Mouse (Mus musculus) CH12.LX (cell line): Measurements from ENCODE around the gene Rpl32. TPM values are rescaled to one million over a fixed set of nuclear protein-coding genes. Genes with fewer than 3 reads are reported as not detected.

Experiments used
- DNase-seq: peaks from one replicate; pipeline ENCODE4 v3.0.0-alpha.2; 2013; ENCODE audit errors: extremely low read depth
- H3K27ac ChIP-seq: 2 replicates; pipeline ENCODE4 v1.5.1; 2012; ENCODE audit warnings: low read depth, mild to moderate bottlenecking, control low read depth, moderate library complexity; ENCODE audit not compliant: insufficient read depth
- H3K27me3 ChIP-seq: replicated peaks from 2 replicates; pipeline ENCODE3; 2012; ENCODE audit warnings: inconsistent platforms
- H3K36me3 ChIP-seq, 2 experiments: replicated peaks in 1 of 2; 2 replicates each; pipeline versions ENCODE3 to v1.6.1; 2012; ENCODE audit warnings: inconsistent platforms in 1 of 2, low read length in 1 of 2, mild to moderate bottlenecking in 1 of 2, mixed read lengths in 1 of 2, moderate library complexity in 1 of 2; ENCODE audit not compliant: control insufficient read depth in 1 of 2, insufficient read depth in 1 of 2
- H3K4me1 ChIP-seq, 2 experiments: 2 replicates each; pipeline ENCODE4 v1.6.1; 2012; ENCODE audit warnings: inconsistent platforms in 1 of 2, moderate library complexity in 1 of 2; ENCODE audit not compliant: insufficient read depth in 2 of 2, control insufficient read depth in 1 of 2
- H3K4me2 ChIP-seq: 2 replicates; pipeline ENCODE4 v1.6.1; 2012; ENCODE audit warnings: low read depth, mild to moderate bottlenecking, control low read depth; ENCODE audit not compliant: poor library complexity, insufficient read depth, severe bottlenecking
- H3K4me3 ChIP-seq, 3 experiments: fragments of 150-350 bp in 1 of 3; sonication (generic) in 1 of 3; replicated peaks in 1 of 3; 2 replicates each; pipeline versions ENCODE3 to v1.5.1; 2011 to 2012; ENCODE audit warnings: low read depth in 2 of 3, low read length in 2 of 3, mild to moderate bottlenecking in 2 of 3, moderate library complexity in 2 of 3, control low read depth in 1 of 3, improper control_type of control experiment in 1 of 3, inconsistent platforms in 1 of 3, mixed read lengths in 1 of 3; ENCODE audit not compliant: poor library complexity in 1 of 3
- H3K79me2 ChIP-seq: replicated peaks from 2 replicates; pipeline ENCODE4 v1.6.1; 2012; ENCODE audit warnings: mild to moderate bottlenecking, moderate library complexity; ENCODE audit not compliant: control insufficient read depth, poor library complexity, insufficient read depth, severe bottlenecking; ENCODE audit errors: extremely low read depth
- H3K9ac ChIP-seq: 2 replicates; pipeline ENCODE4 v1.6.1; 2012; ENCODE audit warnings: low read depth, mild to moderate bottlenecking, control low read depth, moderate library complexity; ENCODE audit not compliant: insufficient read depth
- H3K9me3 ChIP-seq: replicated peaks from 2 replicates; pipeline ENCODE3; 2012; ENCODE audit warnings: low read length, inconsistent platforms, mixed read lengths
- BHLHE40 ChIP-seq: IDR thresholded peaks from 2 replicates; pipeline ENCODE4 v1.6.1; 2011; ENCODE audit warnings: mild to moderate bottlenecking, low read depth, low read length, improper control_type of control experiment
- CHD1 ChIP-seq: IDR thresholded peaks from 2 replicates; pipeline ENCODE4 v1.6.1; 2012; ENCODE audit warnings: low read depth, low read length, improper control_type of control experiment, inconsistent platforms
- CHD2 ChIP-seq: IDR thresholded peaks from 2 replicates; pipeline ENCODE4 v1.6.1; 2011; ENCODE audit warnings: low read length, improper control_type of control experiment
- CTCF ChIP-seq, 2 experiments: IDR thresholded peaks in 1 of 2; conservative IDR thresholded peaks in 1 of 2; 2 replicates each; pipeline ENCODE4 v1.5.1; 2011 to 2012; ENCODE audit warnings: low read depth in 2 of 2, low read length in 2 of 2, improper control_type of control experiment in 1 of 2, inconsistent platforms in 1 of 2, mild to moderate bottlenecking in 1 of 2, moderate library complexity in 1 of 2
- E2F4 ChIP-seq: IDR thresholded peaks from 2 replicates; pipeline ENCODE4 v1.6.1; 2011; ENCODE audit warnings: low read depth, low read length, improper control_type of control experiment; ENCODE audit not compliant: insufficient replicate concordance
- ELF1 ChIP-seq: IDR thresholded peaks from 2 replicates; pipeline ENCODE4 v1.6.1; 2014; ENCODE audit warnings: low read depth, mild to moderate bottlenecking, inconsistent platforms, low read length, improper control_type of control experiment
- EP300 ChIP-seq: IDR thresholded peaks from 2 replicates; pipeline ENCODE4 v1.6.1; 2011; ENCODE audit warnings: low read length, improper control_type of control experiment
- ETS1 ChIP-seq: conservative IDR thresholded peaks from 2 replicates; pipeline ENCODE4 v1.6.1; 2012; ENCODE audit warnings: low read depth, mild to moderate bottlenecking, inconsistent platforms, low read length, improper control_type of control experiment, moderate library complexity
- GABPA ChIP-seq: IDR thresholded peaks from 2 replicates; pipeline ENCODE4 v1.6.1; 2012; ENCODE audit warnings: low read depth, low read length, improper control_type of control experiment, inconsistent platforms; ENCODE audit not compliant: insufficient replicate concordance
- HCFC1 ChIP-seq: IDR thresholded peaks from 2 replicates; pipeline ENCODE4 v1.6.1; 2012; ENCODE audit warnings: low read depth, mild to moderate bottlenecking, inconsistent platforms, low read length, improper control_type of control experiment
- IRF4 ChIP-seq: IDR thresholded peaks from 2 replicates; pipeline ENCODE4 v1.6.1; 2014; ENCODE audit warnings: low read depth, mild to moderate bottlenecking, inconsistent platforms, low read length, improper control_type of control experiment
- JUN ChIP-seq: IDR thresholded peaks from 2 replicates; pipeline ENCODE4 v1.6.1; 2011; ENCODE audit warnings: low read depth, mild to moderate bottlenecking, low read length, improper control_type of control experiment, moderate library complexity; ENCODE audit not compliant: insufficient read depth
- JUND ChIP-seq: conservative IDR thresholded peaks from 2 replicates; pipeline ENCODE4 v1.6.1; 2011; ENCODE audit warnings: low read depth, low read length, improper control_type of control experiment
- KAT2A ChIP-seq: IDR thresholded peaks from 2 replicates; pipeline ENCODE4 v1.6.1; 2012; ENCODE audit warnings: low read length, improper control_type of control experiment, inconsistent platforms; ENCODE audit not compliant: insufficient replicate concordance
- MAFK ChIP-seq: IDR thresholded peaks from 2 replicates; pipeline ENCODE4 v1.6.1; 2011; ENCODE audit warnings: low read length, improper control_type of control experiment; ENCODE audit not compliant: insufficient replicate concordance
- MAX ChIP-seq: IDR thresholded peaks from 2 replicates; pipeline ENCODE4 v1.6.1; 2011; ENCODE audit warnings: low read length, improper control_type of control experiment
- MAZ ChIP-seq: IDR thresholded peaks from 2 replicates; pipeline ENCODE4 v1.6.1; 2012; ENCODE audit warnings: low read depth, mild to moderate bottlenecking, inconsistent platforms, low read length, improper control_type of control experiment, moderate library complexity
- MEF2A ChIP-seq: IDR thresholded peaks from 2 replicates; pipeline ENCODE4 v1.6.1; 2014; ENCODE audit warnings: low read depth, mild to moderate bottlenecking, inconsistent platforms, low read length, improper control_type of control experiment, borderline replicate concordance
- MXI1 ChIP-seq: IDR thresholded peaks from 2 replicates; pipeline ENCODE4 v1.6.1; 2011; ENCODE audit warnings: mild to moderate bottlenecking, low read depth, low read length, improper control_type of control experiment
- MYC ChIP-seq: IDR thresholded peaks from 2 replicates; pipeline ENCODE4 v1.6.1; 2011; ENCODE audit warnings: low read depth, mild to moderate bottlenecking, improper control_type of control experiment, low read length
- NELFE ChIP-seq: IDR thresholded peaks from 2 replicates; pipeline ENCODE4 v1.6.1; 2011; ENCODE audit warnings: low read depth, low read length, improper control_type of control experiment
- NRF1 ChIP-seq: IDR thresholded peaks from 2 replicates; pipeline ENCODE4 v1.6.1; 2014; ENCODE audit warnings: low read depth, mild to moderate bottlenecking, inconsistent platforms, low read length, improper control_type of control experiment, moderate library complexity
- PAX5 ChIP-seq: IDR thresholded peaks from 2 replicates; pipeline ENCODE4 v1.6.1; 2012; ENCODE audit warnings: low read length, inconsistent platforms, mixed read lengths
- POLR2A ChIP-seq: IDR thresholded peaks from 2 replicates; pipeline ENCODE4 v1.6.1; 2011; ENCODE audit warnings: low read depth, mild to moderate bottlenecking, improper control_type of control experiment, low read length
- POLR2AphosphoS2 ChIP-seq: IDR thresholded peaks from 2 replicates; pipeline ENCODE4 v1.6.1; 2011; ENCODE audit warnings: low read depth, low read length, improper control_type of control experiment
- RAD21 ChIP-seq: IDR thresholded peaks from 2 replicates; pipeline ENCODE4 v1.6.1; 2011; ENCODE audit warnings: low read depth, mild to moderate bottlenecking, low read length, improper control_type of control experiment, moderate library complexity
- RCOR1 ChIP-seq: conservative IDR thresholded peaks from 2 replicates; pipeline ENCODE4 v1.6.1; 2012; ENCODE audit warnings: low read depth, mild to moderate bottlenecking, inconsistent platforms, low read length, improper control_type of control experiment
- SIN3A ChIP-seq: IDR thresholded peaks from 2 replicates; pipeline ENCODE4 v1.6.1; 2012; ENCODE audit warnings: low read length, improper control_type of control experiment, inconsistent platforms
- SMC3 ChIP-seq: IDR thresholded peaks from 2 replicates; pipeline ENCODE4 v1.6.1; 2011; ENCODE audit warnings: low read depth, low read length, improper control_type of control experiment
- TBP ChIP-seq: conservative IDR thresholded peaks from 2 replicates; pipeline ENCODE4 v1.6.1; 2011; ENCODE audit warnings: low read depth, low read length, improper control_type of control experiment
- TCF12 ChIP-seq: IDR thresholded peaks from 2 replicates; pipeline ENCODE4 v1.6.1; 2014; ENCODE audit warnings: low read depth, mild to moderate bottlenecking, inconsistent platforms, low read length, improper control_type of control experiment
- UBTF ChIP-seq: IDR thresholded peaks from 2 replicates; pipeline ENCODE4 v1.6.1; 2012; ENCODE audit warnings: low read depth, mild to moderate bottlenecking, inconsistent platforms, low read length, improper control_type of control experiment, moderate library complexity
- USF1 ChIP-seq: IDR thresholded peaks from 2 replicates; pipeline ENCODE4 v1.6.1; 2014; ENCODE audit warnings: low read depth, mild to moderate bottlenecking, inconsistent platforms, low read length, improper control_type of control experiment
- USF2 ChIP-seq: conservative IDR thresholded peaks from 2 replicates; pipeline ENCODE4 v1.6.1; 2011; ENCODE audit warnings: low read depth, low read length, improper control_type of control experiment
- ZKSCAN1 ChIP-seq: IDR thresholded peaks from 2 replicates; pipeline ENCODE4 v1.6.1; 2012; ENCODE audit warnings: low read depth, inconsistent platforms, low read length, improper control_type of control experiment, borderline replicate concordance
- ZMIZ1 ChIP-seq: IDR thresholded peaks from 2 replicates; pipeline ENCODE4 v1.6.1; 2012; ENCODE audit warnings: low read depth, mild to moderate bottlenecking, inconsistent platforms, low read length, improper control_type of control experiment
- ZNF384 ChIP-seq: IDR thresholded peaks from 2 replicates; pipeline ENCODE4 v1.6.1; 2012; ENCODE audit warnings: low read depth, low read length, improper control_type of control experiment, inconsistent platforms
- dilution Hi-C: fragments of 300-500 bp; cut with MboI; formaldehyde crosslinking; loops from 2 replicates; pipeline ENCODE4 v1.14.3; 2020; ENCODE audit warnings: low sequenced_read_pairs; ENCODE audit not compliant: extremely low pct_unique_long_range_greater_than_20kb, extremely low pct_ligation_motif_present
- in situ Hi-C: fragments of 300-500 bp; cut with MboI; formaldehyde crosslinking; loops from 3 replicates; pipeline ENCODE4 v1.14.3; 2019; ENCODE audit warnings: low sequenced_read_pairs, low pct_ligation_motif_present, low pct_unique_long_range_greater_than_20kb, mixed read lengths
- polyA plus RNA-seq: library from polyadenylated mRNA; unstranded; fragments of >175 nt; gene quantifications from 2 replicates; pipeline ENCODE4 v1.2.1, GENCODE M21; 2012; ENCODE audit warnings: low read depth; ENCODE audit not compliant: insufficient read length
- total RNA-seq, 2 experiments: library from RNA; depleted of rRNA; stranded (reverse); fragments of 300-350 nt in 1 of 2; fragments of >200 nt in 1 of 2; gene quantifications; 2 replicates each; pipeline ENCODE4 v1.2.3; 2012 to 2014

The Rpl32 gene
- total and polyA plus RNA-seq, 3 experiments = 3,370 to 7,473 (median 5,276) TPM

GRCm38 (mm10) chr6:115846640-115847411 is 38.3 kb upstream of the Rpl32 start:
- peaks cover 27 to 48% of the 10 kb centered on the region in 2 experiments for H3K36me3 ChIP-seq
- in situ Hi-C loops = loop anchor here (5.0 to 10.0 kb wide), 2 partner anchors 160 to 288 kb away; no protein-coding TSS in a partner anchor
- TF ChIP-seq MXI1 (peak; percentile 49; the same call in 1 of the 2 replicates), ZMIZ1 (no peak), GABPA (no peak), UBTF (no peak), MAX (peak; percentile 47; the same call in 1 of the 2 replicates), E2F4 (no peak), EP300 (no peak), POLR2AphosphoS2 (no peak), PAX5 (no peak), BHLHE40 (0 out of 2 replicates have a peak, but pooled peaks have one; percentile 8), TCF12 (no peak), IRF4 (0 out of 2 replicates have a peak, but pooled peaks have one; percentile 21), MAFK (0 out of 2 replicates have a peak, but pooled peaks have one; percentile 21), MEF2A (no peak), MYC (peak; percentile 60; the same call in 1 of the 2 replicates), MAZ (no peak), RAD21 (peak; percentile 73), SIN3A (peak; percentile 53; the same call in 1 of the 2 replicates), POLR2A (no peak), JUN (no peak), USF1 (peak; percentile 38), ZNF384 (0 out of 2 replicates have a peak, but pooled peaks have one; percentile 52), HCFC1 (0 out of 2 replicates have a peak, but pooled peaks have one; percentile 14), JUND (0 out of 2 replicates have a peak, but pooled peaks have one; percentile 9), TBP (peak; percentile 93), NRF1 (no peak), SMC3 (peak; percentile 70), ETS1 (no peak; the same call in 1 of the 2 replicates), USF2 (no peak), ZKSCAN1 (no peak), ELF1 (peak; percentile 71), KAT2A (no peak), CHD1 (no peak), CHD2 (peak; percentile 36; the same call in 1 of the 2 replicates), RCOR1 (0 out of 2 replicates have a peak, but pooled peaks have one; percentile 35), CTCF (conservative IDR thresholded peaks at IDR 0.05 in 1 of 2, IDR thresholded peaks at IDR 0.05 in 1 of 2; ENCODE audit: low read depth in 2 of 2, low read length in 2 of 2) (peak; percentile 28 to 76; a peak in 3 of 4 replicates), NELFE (no peak)

More at GRCm38 (mm10) chr6:115846640-115847411, 38.3 kb upstream of the Rpl32 start:
- peak; percentile 82 for DNase-seq
- Histone ChIP-seq H3K4me3 (no peak overlapping the region), H3K27me3 (no peaks in the 10 kb centered on the region), H3K4me2 (peak overlapping the region; percentile 52), H3K9ac (peak overlapping the region; percentile 61; the same call in 1 of the 2 replicates), H3K4me1 (peaks cover 2 to 42% of the 10 kb centered on the region in 2 experiments; a peak in 2 of 4 replicates), H3K79me2 (peaks cover 10% of the 10 kb centered on the region; the same call in 1 of the 2 replicates), H3K27ac (no peak overlapping the region), H3K9me3 (no peaks in the 10 kb centered on the region)
- dilution Hi-C loops = no loop called here
